13 mouse cellular contexts compared by ENCODE assay signal in the genomic region with DNA sequence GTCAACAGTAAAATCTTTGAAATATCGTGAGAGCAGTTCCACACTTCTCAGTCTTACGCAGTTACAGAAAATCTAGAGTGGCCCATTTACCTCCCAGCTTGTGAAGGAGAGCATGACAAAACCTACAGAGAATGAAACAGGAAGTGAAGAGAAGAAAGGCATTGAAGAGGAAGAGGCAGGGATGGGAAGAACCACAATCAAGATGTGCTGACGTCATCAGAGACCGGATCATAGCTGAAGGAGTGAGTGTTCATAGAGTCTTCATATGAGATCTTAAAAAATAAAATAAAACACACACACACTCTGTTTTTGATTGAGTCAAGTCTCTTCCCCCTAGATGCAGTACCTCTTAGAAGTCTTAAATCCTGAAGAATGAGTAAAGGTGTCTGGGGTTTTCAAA.
DNase-seq lines count a peak whose midpoint lies in the region; ATAC-seq lines count a peak whose summit lies in the region.
"Had no signal": no experiment of that assay in that cellular context is flagged by ENCODE, and none has a peak within 500 bp of the region (broad histone marks: within the 10 kb centered on the region; RNA-seq: fewer than 3 reads in every experiment).

No protein-coding gene starts in this region.

- peak; percentile 47 for DNase-seq in thymus, postnatal 4 days
- no peak for DNase-seq in cerebellum, adult 11 months
- no peak for DNase-seq in left cerebral cortex, postnatal 36 days (ENCODE audit: low spot score in 2 of 2)
- DNase-seq in kidney, adult 11 months: no peak
- DNase-seq: adrenal gland, adult 8-10 months; cerebellum, postnatal 10 days; forebrain, postnatal 0 days; kidney, postnatal 36 days; lung, postnatal 4 days; right cerebral cortex, postnatal 14 days had no signal

- intact Hi-C loops in left cerebral cortex, postnatal 36 days (cut with DNase I): no loop called here

- peak; percentile 85 for ATAC-seq in CD4-positive, CD25-positive, alpha-beta regulatory T cell, adult 4 months
- 0 out of 2 replicates have a peak, but pooled peaks have one; percentile 20 for ATAC-seq in common myeloid progenitor, adult 5-6 weeks (replicated peaks; ENCODE audit: low read depth, poor library complexity, severe bottlenecking)
- ATAC-seq in neutrophil, adult 5-6 weeks (ENCODE audit: extremely low read depth, insufficient number of reproducible peaks, low FRiP score, poor library complexity, severe bottlenecking): 0 out of 2 replicates have a peak, but pooled peaks have one; percentile 23
- ATAC-seq: forebrain, postnatal 0 days had no signal

Comparison
In these comparisons a context has a peak if more than half of its experiments do, and no peak if none do; other contexts are left out.
1. ATAC-seq: peak in every context shown above with its lines; median percentile 85 in CD4-positive, CD25-positive, alpha-beta regulatory T cell, adult 4 months; 23 in neutrophil, adult 5-6 weeks; 20 in common myeloid progenitor, adult 5-6 weeks.